Mouse (Mus musculus) kidney, adult 2 months (tissue): ENCODE data around the gene Hist1h2bg.

Source experiments
- CTCF ChIP-seq: fragments of 200-500 bp; conservative IDR thresholded peaks from 2 replicates; pipeline ENCODE4 v1.5.1; 2011; ENCODE audit warnings: low read depth, mild to moderate bottlenecking, control low read depth, low read length, moderate library complexity, mixed read lengths; ENCODE audit not compliant: insufficient read depth, insufficient read length
- POLR2A ChIP-seq: fragments of 200-500 bp; IDR thresholded peaks from one replicate; pipeline ENCODE4 v1.6.1; 2011; ENCODE audit warnings: low read depth, low read length, control low read depth

- TF ChIP-seq CTCF (no peak), POLR2A (no peak)
These were observed 21.4 kb downstream of the Hist1h2bg start for GRCm38 (mm10) chr13:23592614-23593013.
